Mouse (Mus musculus) embryonic facial prominence, embryonic 14.5 days (tissue): ENCODE measurements around the gene Vmn1r130. TPM values are rescaled to one million over a fixed set of nuclear protein-coding genes. Genes with fewer than 3 reads are reported as not detected.
"Not testable (repeated sequence)": the region's sequence is repeated elsewhere in the genome, so short reads cannot be mapped to it uniquely, and the experiment has no call there.

ENCODE experiments used
- ATAC-seq: fragments of 200-750 bp; cut with Nextera tagmentation; 2 replicates; pipeline ENCODE4 v1.8.0; 2017; ENCODE audit warnings: low read depth, moderate number of reproducible peaks, moderate TSS enrichment
- DNase-seq: peaks from one replicate; pipeline ENCODE4 v3.0.0-alpha.2; 2015; ENCODE audit warnings: low spot score
- H3K27ac ChIP-seq: fragments of 300-500 bp; sonication (generic); replicated peaks from 2 replicates; pipeline ENCODE4 v1.5.1; 2014; ENCODE audit warnings: low read depth, mild to moderate bottlenecking, low read length, moderate library complexity
- H3K27me3 ChIP-seq: fragments of 300-500 bp; sonication (generic); replicated peaks from 2 replicates; pipeline ENCODE4 v1.6.1; 2014; ENCODE audit warnings: low read length; ENCODE audit not compliant: control insufficient read depth, insufficient read depth
- H3K36me3 ChIP-seq: fragments of 300-500 bp; sonication (generic); 2 replicates; pipeline ENCODE4 v1.6.1; 2014; ENCODE audit warnings: low read length, mixed read lengths; ENCODE audit not compliant: control insufficient read depth, insufficient read depth
- H3K4me1 ChIP-seq: fragments of 300-500 bp; sonication (generic); 2 replicates; pipeline ENCODE4 v1.6.1; 2014; ENCODE audit warnings: antibody characterized with exemption, low read length; ENCODE audit not compliant: control insufficient read depth, insufficient read depth
- H3K4me2 ChIP-seq: fragments of 300-500 bp; sonication (generic); 2 replicates; pipeline ENCODE4 v1.6.1; 2014; ENCODE audit warnings: low read depth, mild to moderate bottlenecking, low read length, moderate library complexity, mixed read lengths
- H3K4me3 ChIP-seq: fragments of 300-500 bp; sonication (generic); 2 replicates; pipeline ENCODE4 v1.5.1; 2014; ENCODE audit warnings: low read depth, mild to moderate bottlenecking, low read length
- H3K9ac ChIP-seq: fragments of 300-500 bp; sonication (generic); 2 replicates; pipeline ENCODE4 v1.6.1; 2014; ENCODE audit warnings: low read depth, mild to moderate bottlenecking, low read length, moderate library complexity, mixed read lengths
- H3K9me3 ChIP-seq: fragments of 300-500 bp; sonication (generic); 2 replicates; pipeline ENCODE4 v1.6.1; 2016; ENCODE audit warnings: low read length; ENCODE audit not compliant: control insufficient read depth
- WGBS: fragments of 180-500 bp; shearing (Covaris S2); extraction: QIAGEN DNeasy Blood & Tissue Kit; methylation state at CpG from one replicate; pipeline ENCODE4 v1.1.7; 2014; 5-methylcytosine and 5-hydroxymethylcytosine counted together
- polyA plus RNA-seq: library from polyadenylated mRNA; unstranded; fragments of >200 nt; fragmentation: Nextera tagmentation; extraction: Ambion mirVana; gene quantifications from 2 replicates; pipeline ENCODE4 v1.2.1, GENCODE M21; 2014

The Vmn1r130 gene
- not detected in 2 replicates for polyA plus RNA-seq

- H3K27ac ChIP-seq, DNase-seq, H3K4me3 ChIP-seq, H3K27me3 ChIP-seq, H3K4me2 ChIP-seq, H3K9me3 ChIP-seq, H3K36me3 ChIP-seq, H3K9ac ChIP-seq, ATAC-seq, H3K4me1 ChIP-seq: not testable (repeated sequence)
- WGBS, result no CpG with 5 or more reads among the region's 3 CpGs
These were observed at the start of gene Vmn1r130 for GRCm38 (mm10) chr7:21511480-21511879. Vmn1r130 (plus strand) TSS chr7:21511780.

GRCm38 (mm10) chr7:21545990-21546389 lies 34.4 kb downstream of the Vmn1r130 start, which contains the start of gene Vmn1r131:
Vmn1r131 (minus strand) TSS chr7:21546090.
- not testable (repeated sequence) for H3K9ac ChIP-seq, ATAC-seq, H3K4me3 ChIP-seq, H3K4me2 ChIP-seq, H3K27ac ChIP-seq, DNase-seq, H3K27me3 ChIP-seq, H3K4me1 ChIP-seq, H3K9me3 ChIP-seq, H3K36me3 ChIP-seq
- WGBS, result no CpG with 5 or more reads among the region's 2 CpGs

Other genes with a start within 250 kb of the Vmn1r130 start
- not detected in 2 replicates for gene Vmn1r125, start 239.6 kb upstream of the Vmn1r130 start, polyA plus RNA-seq
- not detected in 2 replicates for gene Vmn1r126, start 210.3 kb upstream of the Vmn1r130 start, polyA plus RNA-seq
- gene Vmn1r127, start 191.9 kb upstream of the Vmn1r130 start, polyA plus RNA-seq, result not detected in 2 replicates
- gene Vmn1r128, start 162.4 kb upstream of the Vmn1r130 start, polyA plus RNA-seq, result not detected in 2 replicates
- not detected in 2 replicates for gene Vmn1r129, start 150.5 kb upstream of the Vmn1r130 start, polyA plus RNA-seq
- gene Gm6882, start 79.0 kb upstream of the Vmn1r130 start, polyA plus RNA-seq, result not detected in 2 replicates
- gene Vmn1r131, start 34.3 kb downstream of the Vmn1r130 start, polyA plus RNA-seq, result not detected in 2 replicates
- not detected in 2 replicates for gene Vmn1r132, start 102.3 kb downstream of the Vmn1r130 start, polyA plus RNA-seq
- gene Gm4175, start 249.7 kb downstream of the Vmn1r130 start, polyA plus RNA-seq, result not detected in 2 replicates